Mouse (Mus musculus) C2C12 (cell line): ENCODE data around the gene Shtn1.

Experiments
- CEBPB ChIP-seq: IDR thresholded peaks from one replicate; pipeline ENCODE4 v1.6.1; 2011; ENCODE audit warnings: low read depth, mild to moderate bottlenecking, control low read depth, moderate library complexity
- CTCF ChIP-seq: IDR thresholded peaks from one replicate; pipeline ENCODE4 v1.5.1; 2011; ENCODE audit not compliant: control insufficient read depth, insufficient read depth, insufficient read length
- MYOD1 ChIP-seq: IDR thresholded peaks from one replicate; pipeline ENCODE4 v1.6.1; 2011; ENCODE audit warnings: low read depth; ENCODE audit not compliant: control insufficient read depth, insufficient read length
- USF1 ChIP-seq: IDR thresholded peaks from one replicate; pipeline ENCODE4 v1.6.1; 2011; ENCODE audit warnings: low read depth, mild to moderate bottlenecking, control low read depth, moderate library complexity

- TF ChIP-seq CTCF (no peak), USF1 (no peak), CEBPB (no peak), MYOD1 (no peak)
Observed at GRCm38 (mm10) chr19:58945959-58946358, 129.9 kb downstream of the Shtn1 start.
